Mouse (Mus musculus) forebrain, postnatal 0 days (tissue): ENCODE results near the gene Rwdd2b. TPM values are rescaled to one million over a fixed set of nuclear protein-coding genes. Genes with fewer than 3 reads are reported as not detected.

Source experiments
- ATAC-seq: fragments of 200-750 bp; cut with Nextera tagmentation; 2 replicates; pipeline ENCODE4 v1.8.0; 2017; ENCODE audit warnings: mild to moderate bottlenecking, moderate library complexity
- DNase-seq: peaks from one replicate; pipeline ENCODE4 v3.0.0-alpha.2; 2015
- H3K27ac ChIP-seq: fragments of 300-500 bp; sonication (generic); 2 replicates; pipeline ENCODE4 v1.5.1; 2014; ENCODE audit warnings: low read depth, mild to moderate bottlenecking, antibody characterized with exemption, low read length, moderate library complexity, mixed read lengths
- H3K27me3 ChIP-seq: fragments of 300-500 bp; sonication (generic); 2 replicates; pipeline ENCODE4 v1.6.1; 2014; ENCODE audit warnings: mild to moderate bottlenecking, low read length, mixed read lengths; ENCODE audit not compliant: insufficient read depth
- H3K36me3 ChIP-seq: fragments of 300-500 bp; sonication (generic); 2 replicates; pipeline ENCODE4 v1.6.1; 2014; ENCODE audit warnings: mild to moderate bottlenecking, moderate library complexity; ENCODE audit not compliant: insufficient read depth
- H3K4me1 ChIP-seq: fragments of 300-500 bp; sonication (generic); 2 replicates; pipeline ENCODE4 v1.6.1; 2014; ENCODE audit warnings: antibody characterized with exemption; ENCODE audit not compliant: insufficient read depth
- H3K4me2 ChIP-seq: fragments of 300-500 bp; sonication (generic); 2 replicates; pipeline ENCODE4 v1.6.1; 2014; ENCODE audit warnings: low read depth, mild to moderate bottlenecking, moderate library complexity
- H3K4me3 ChIP-seq: fragments of 300-500 bp; sonication (generic); 2 replicates; pipeline ENCODE4 v1.5.1; 2014; ENCODE audit warnings: low read depth, low read length, mixed read lengths
- H3K9ac ChIP-seq: fragments of 300-500 bp; sonication (generic); 2 replicates; pipeline ENCODE4 v1.6.1; 2014; ENCODE audit warnings: mild to moderate bottlenecking
- H3K9me3 ChIP-seq: fragments of 300-500 bp; sonication (generic); 2 replicates; pipeline ENCODE4 v1.6.1; 2016; ENCODE audit warnings: low read length
- CTCF ChIP-seq: sonication (generic); IDR thresholded peaks from 2 replicates; pipeline ENCODE4 v1.5.1; 2016; ENCODE audit warnings: antibody characterized with exemption, control low read depth, low read depth
- WGBS: fragments of 180-500 bp; shearing (Covaris S2); extraction: QIAGEN DNeasy Blood & Tissue Kit; methylation state at CpG from one replicate; pipeline ENCODE4 v1.1.7; 2014; 5-methylcytosine and 5-hydroxymethylcytosine counted together
- polyA plus RNA-seq: library from polyadenylated mRNA; unstranded; fragments of >200 nt; fragmentation: Nextera tagmentation; extraction: Ambion mirVana; gene quantifications from 2 replicates; pipeline ENCODE4 v1.2.1, GENCODE M21; 2015
- total RNA-seq: library from RNA; depleted of rRNA; stranded (reverse); fragments of >200 nt; gene quantifications from 2 replicates; pipeline ENCODE4 v1.2.3, GENCODE M21; 2014

Rwdd2b gene
- total and polyA plus RNA-seq, 2 experiments from 2014 or later: 11.0 to 18.0 TPM

GRCm38 (mm10) chr16:87441089-87441488 is 716 bp upstream of the Rwdd2b start:
- TF ChIP-seq CTCF: peak; percentile 59
- Histone ChIP-seq H3K9ac (peak overlapping the region; percentile 90; the same call in 1 of the 2 replicates), H3K27ac (peak overlapping the region; percentile 94; the same call in 1 of the 2 replicates), H3K27me3 (no peaks in the 10 kb centered on the region), H3K4me1 (peaks cover 7% of the 10 kb centered on the region; the same call in 1 of the 2 replicates), H3K36me3 (no peaks in the 10 kb centered on the region), H3K4me2 (peak overlapping the region; percentile 54), H3K9me3 (no peaks in the 10 kb centered on the region), H3K4me3 (peak overlapping the region; percentile 72)
- 24% methylated on average over 9 of the region's 9 CpGs for WGBS
- DNase-seq: peak; percentile 10
- ATAC-seq: no peak

- no peaks in the 10 kb centered on the region for H3K36me3 ChIP-seq
- no peak overlapping the region for H3K4me3 ChIP-seq
- H3K27me3 ChIP-seq: no peaks in the 10 kb centered on the region
- no peak overlapping the region for H3K9ac ChIP-seq
- TF ChIP-seq CTCF: no peak
- peaks cover 7% of the 10 kb centered on the region; the same call in 1 of the 2 replicates for H3K4me1 ChIP-seq
- no peak overlapping the region for H3K4me2 ChIP-seq
- ATAC-seq: no peak
- no peak for DNase-seq
- no peaks in the 10 kb centered on the region for H3K9me3 ChIP-seq
- H3K27ac ChIP-seq: no peak overlapping the region
- 84% methylated on average over 8 of the region's 8 CpGs for WGBS
Measured at GRCm38 (mm10) chr16:87438697-87439096, 1.7 kb downstream of the Rwdd2b start.

GRCm38 (mm10) chr16:87437096-87437495 is 3.3 kb downstream of the Rwdd2b start:
- no peak overlapping the region for H3K4me3 ChIP-seq
- DNase-seq (no peak), ATAC-seq (no peak)
- WGBS: 90% methylated on average over 21 of the region's 21 CpGs
- no peak overlapping the region for H3K9ac ChIP-seq
- H3K4me1 ChIP-seq: peaks cover 7% of the 10 kb centered on the region; the same call in 1 of the 2 replicates
- no peaks in the 10 kb centered on the region for H3K9me3 ChIP-seq
- H3K36me3 ChIP-seq: no peaks in the 10 kb centered on the region
- no peak overlapping the region for H3K4me2 ChIP-seq
- TF ChIP-seq CTCF: no peak
- no peak overlapping the region for H3K27ac ChIP-seq
- no peaks in the 10 kb centered on the region for H3K27me3 ChIP-seq

- no peak for ATAC-seq
- Histone ChIP-seq H3K9me3 (no peaks in the 10 kb centered on the region), H3K4me3 (no peak overlapping the region), H3K9ac (no peak overlapping the region), H3K4me2 (no peak overlapping the region), H3K4me1 (peaks cover 2% of the 10 kb centered on the region; the same call in 1 of the 2 replicates), H3K27ac (no peak overlapping the region), H3K27me3 (no peaks in the 10 kb centered on the region), H3K36me3 (no peaks in the 10 kb centered on the region)
- WGBS: 84% methylated on average over 13 of the region's 13 CpGs
- DNase-seq: no peak
- TF ChIP-seq CTCF: no peak
Measured at GRCm38 (mm10) chr16:87435411-87436205, 4.8 kb downstream of the Rwdd2b start.

- DNase-seq: no peak
- no peak for ATAC-seq
- 91% methylated on average over 6 of the region's 6 CpGs for WGBS
Measured at GRCm38 (mm10) chr16:87434946-87435345, 5.4 kb downstream of the Rwdd2b start.

GRCm38 (mm10) chr16:87434266-87434665 is 6.1 kb downstream of the Rwdd2b start:
- H3K4me2 ChIP-seq: no peak overlapping the region
- ATAC-seq (no peak), DNase-seq (no peak)
- 95% methylated on average over 7 of the region's 7 CpGs for WGBS
- no peak overlapping the region for H3K4me3 ChIP-seq
- no peaks in the 10 kb centered on the region for H3K36me3 ChIP-seq
- H3K27ac ChIP-seq: no peak overlapping the region
- TF ChIP-seq CTCF: no peak
- no peak overlapping the region for H3K9ac ChIP-seq
- peaks cover 2% of the 10 kb centered on the region; the same call in 1 of the 2 replicates for H3K4me1 ChIP-seq
- H3K9me3 ChIP-seq: no peaks in the 10 kb centered on the region
- no peaks in the 10 kb centered on the region for H3K27me3 ChIP-seq

More at GRCm38 (mm10) chr16:87434946-87435345, 5.4 kb downstream of the Rwdd2b start:
- TF ChIP-seq CTCF: no peak
- Histone ChIP-seq H3K4me1 (peaks cover 2% of the 10 kb centered on the region; the same call in 1 of the 2 replicates), H3K9ac (no peak overlapping the region), H3K36me3 (no peaks in the 10 kb centered on the region), H3K27me3 (no peaks in the 10 kb centered on the region), H3K9me3 (no peaks in the 10 kb centered on the region), H3K4me2 (no peak overlapping the region), H3K27ac (no peak overlapping the region), H3K4me3 (no peak overlapping the region)
